Mouse (Mus musculus) urinary bladder, postnatal 36 days (tissue): ENCODE measurements at regions not wholly inside any gene's neighbourhood (a gene's known extent, or its start where the extent isn't known, plus 50 kb on each side); places are given as distances from the start of the nearest gene placed in this dataset.

Source experiments
- DNase-seq, 2 experiments: peaks; one replicate each; pipeline ENCODE4 v3.0.0; 2022; ENCODE audit warnings: low spot score in 2 of 2, mixed read lengths in 1 of 2

DNA sequence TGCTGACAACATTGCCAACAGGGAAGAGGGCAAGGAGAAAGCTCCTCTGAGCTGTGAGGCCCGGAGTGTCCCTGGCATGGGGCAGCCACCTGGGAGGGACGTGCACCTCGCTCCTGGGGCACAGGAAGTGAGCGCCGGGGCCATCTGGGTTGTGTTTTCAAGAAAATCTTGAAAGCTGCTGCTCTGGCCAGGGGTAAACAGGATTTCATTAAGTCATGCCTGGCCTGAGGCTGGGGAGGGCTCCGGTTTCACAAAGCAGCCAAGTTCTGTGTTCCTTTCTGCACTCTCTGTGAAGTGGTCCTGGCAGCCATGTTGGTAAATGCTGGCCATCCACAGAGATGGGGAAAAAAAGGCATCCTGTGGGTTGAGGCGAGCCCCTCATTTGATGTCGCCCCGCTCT, 406.8 kb upstream of the Zmiz1 start:
- no peak for DNase-seq

DNA sequence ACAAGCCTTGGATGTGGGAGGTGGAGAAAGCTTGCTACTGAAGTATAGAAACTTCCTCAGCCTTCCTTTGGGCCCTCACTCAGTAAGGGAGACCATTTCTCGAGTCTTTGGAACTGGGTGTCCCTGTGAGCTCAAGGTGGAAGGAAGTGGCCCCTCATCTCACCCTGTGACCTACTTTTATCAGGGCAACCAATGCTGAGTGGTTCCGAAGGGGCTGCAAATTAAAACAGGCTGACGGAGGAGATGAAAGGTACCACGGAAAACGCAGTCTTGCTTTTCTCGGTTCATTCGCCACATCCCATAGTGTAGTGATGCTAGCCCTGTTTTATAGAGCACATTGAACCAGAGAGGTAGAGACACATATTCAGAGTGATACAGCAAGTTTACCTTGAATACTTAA, 399.6 kb upstream of the Zmiz1 start:
- no peak for DNase-seq

DNA sequence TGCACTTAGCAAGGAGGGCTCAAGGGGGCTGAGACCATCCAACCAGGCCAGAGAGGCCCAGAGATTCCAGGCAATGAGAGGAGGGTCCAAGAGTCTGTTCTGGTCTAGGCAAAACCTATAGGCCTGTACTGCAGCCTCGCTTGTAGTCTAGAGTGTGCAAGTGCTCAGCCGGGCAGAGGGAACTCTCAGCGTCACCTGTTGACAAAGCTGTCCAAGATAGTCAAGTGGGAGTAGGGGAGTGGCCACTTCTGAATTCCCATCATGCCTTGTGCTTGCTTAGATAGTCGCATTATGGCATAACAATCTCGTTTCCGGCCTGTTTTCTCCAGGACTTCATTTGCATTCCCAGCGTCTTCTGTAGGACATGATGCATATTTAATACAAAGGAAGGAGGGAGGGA, 398.7 kb upstream of the Zmiz1 start:
- no peak for DNase-seq

DNA sequence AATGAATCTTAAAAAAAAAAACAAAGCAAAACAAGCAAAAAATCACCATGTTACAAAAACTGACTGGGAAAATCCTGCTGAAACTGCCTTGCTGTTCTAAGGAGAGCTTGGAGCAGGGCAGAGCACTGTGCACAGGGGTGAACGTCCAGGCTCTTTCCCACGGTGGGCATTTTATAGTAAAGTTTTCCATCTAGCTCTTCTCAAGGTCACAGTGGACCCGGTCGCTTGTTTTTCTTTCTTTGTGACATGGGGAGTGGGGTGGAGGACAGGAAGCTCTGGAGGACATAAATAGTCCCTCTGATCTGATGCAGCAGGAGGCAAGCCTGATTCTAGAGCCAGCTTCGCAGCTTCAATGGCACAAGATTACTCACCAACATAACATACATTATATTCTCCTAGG, 395.9 kb upstream of the Zmiz1 start:
- DNase-seq, result no peak

DNA sequence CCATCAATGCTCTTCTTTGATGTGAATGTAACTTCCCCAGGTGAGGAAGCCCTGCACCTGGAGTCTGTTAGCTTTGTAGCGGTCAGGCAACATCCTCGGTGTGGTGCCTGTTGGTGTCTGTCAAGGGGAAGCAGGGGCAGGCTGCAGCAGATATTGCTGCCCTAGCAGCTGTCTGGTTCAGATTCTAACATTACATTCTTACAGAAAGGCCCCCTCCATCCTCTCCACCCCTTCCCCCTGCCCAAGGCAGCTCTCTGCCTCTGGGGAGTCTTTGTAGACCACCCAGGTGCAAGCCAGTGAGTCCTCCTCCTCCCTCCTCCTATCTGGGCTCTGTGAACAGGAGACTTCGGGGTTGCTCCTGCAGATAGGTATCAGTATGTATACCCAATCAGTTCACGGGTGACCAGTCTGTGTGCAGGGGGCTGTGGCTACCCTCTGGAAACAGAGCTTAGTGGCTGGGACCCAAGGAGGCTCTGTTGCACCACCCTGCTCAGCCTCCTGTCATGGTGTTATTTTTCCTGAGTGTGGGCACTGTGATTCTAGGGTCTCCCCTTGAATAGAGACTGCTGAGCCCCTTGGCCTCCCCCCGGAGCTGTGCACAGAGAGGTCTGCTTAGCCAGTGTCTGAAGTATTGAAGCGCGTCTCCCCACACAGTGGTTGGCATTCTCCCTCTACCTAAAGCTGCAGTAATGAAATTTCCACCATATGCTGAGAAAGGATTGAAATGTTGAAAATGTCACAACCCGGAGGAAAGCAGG, 394.6 kb upstream of the Zmiz1 start:
- no peak for DNase-seq

DNA sequence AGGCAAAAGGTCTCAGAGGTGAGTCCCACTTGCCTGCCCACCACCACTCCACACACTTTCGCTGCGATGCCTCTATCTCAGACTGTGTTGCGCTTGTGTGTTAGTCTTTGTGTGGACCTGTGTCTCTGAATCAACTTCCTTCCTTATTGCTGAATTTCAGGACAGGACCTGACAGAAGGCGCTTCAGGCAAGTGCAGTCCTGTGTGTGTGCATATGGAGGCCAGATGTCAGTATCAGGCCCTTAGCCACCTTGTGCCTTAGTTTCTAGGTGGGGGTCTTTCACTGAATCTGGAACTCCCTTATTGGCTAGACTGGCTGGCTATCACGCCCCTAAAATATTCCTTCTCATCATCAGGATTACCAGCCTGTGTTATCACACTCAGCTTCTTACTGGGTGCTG, 391.6 kb upstream of the Zmiz1 start:
- DNase-seq, result no peak

DNA sequence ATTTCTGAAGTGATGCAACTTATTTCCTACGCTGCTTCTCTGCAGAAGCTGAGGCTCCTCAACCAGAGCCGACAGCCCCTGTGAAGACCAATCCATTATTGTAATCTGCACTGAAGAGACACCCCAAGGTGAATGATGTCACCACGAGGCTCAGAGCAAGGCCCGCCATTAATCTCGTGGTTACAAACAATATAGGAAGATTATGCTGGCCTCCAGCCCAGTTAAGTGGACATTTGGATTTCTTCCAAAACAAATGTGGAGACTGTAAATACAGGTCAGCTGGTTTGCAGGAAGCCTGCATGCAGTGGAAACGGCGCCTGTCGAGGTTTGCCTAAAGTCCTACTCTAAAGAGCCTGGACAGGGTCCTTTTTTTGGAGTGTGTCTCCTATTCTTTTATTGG, 390.6 kb upstream of the Zmiz1 start:
- DNase-seq, result peak; percentile 7 to 24

DNA sequence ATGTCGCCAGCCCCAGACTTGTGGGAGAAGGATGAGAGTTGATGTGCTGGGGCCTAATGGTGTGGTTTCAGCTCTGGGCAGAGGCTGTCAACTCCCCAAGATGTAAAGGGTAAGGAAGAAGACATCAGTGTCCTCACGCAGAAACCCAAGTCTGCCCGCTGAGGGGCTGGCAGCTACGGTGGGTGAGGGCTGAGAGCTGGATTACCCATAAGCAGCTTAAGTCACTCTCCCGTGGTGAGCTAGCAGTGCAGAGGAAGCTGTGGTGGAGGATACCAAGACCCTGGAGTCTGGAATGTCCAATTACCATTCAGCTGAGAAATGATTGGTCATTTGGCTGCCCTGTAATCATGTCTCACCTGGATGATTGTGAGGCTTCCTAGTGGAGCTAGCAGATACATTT, 385.8 kb upstream of the Zmiz1 start:
- no peak for DNase-seq

DNA sequence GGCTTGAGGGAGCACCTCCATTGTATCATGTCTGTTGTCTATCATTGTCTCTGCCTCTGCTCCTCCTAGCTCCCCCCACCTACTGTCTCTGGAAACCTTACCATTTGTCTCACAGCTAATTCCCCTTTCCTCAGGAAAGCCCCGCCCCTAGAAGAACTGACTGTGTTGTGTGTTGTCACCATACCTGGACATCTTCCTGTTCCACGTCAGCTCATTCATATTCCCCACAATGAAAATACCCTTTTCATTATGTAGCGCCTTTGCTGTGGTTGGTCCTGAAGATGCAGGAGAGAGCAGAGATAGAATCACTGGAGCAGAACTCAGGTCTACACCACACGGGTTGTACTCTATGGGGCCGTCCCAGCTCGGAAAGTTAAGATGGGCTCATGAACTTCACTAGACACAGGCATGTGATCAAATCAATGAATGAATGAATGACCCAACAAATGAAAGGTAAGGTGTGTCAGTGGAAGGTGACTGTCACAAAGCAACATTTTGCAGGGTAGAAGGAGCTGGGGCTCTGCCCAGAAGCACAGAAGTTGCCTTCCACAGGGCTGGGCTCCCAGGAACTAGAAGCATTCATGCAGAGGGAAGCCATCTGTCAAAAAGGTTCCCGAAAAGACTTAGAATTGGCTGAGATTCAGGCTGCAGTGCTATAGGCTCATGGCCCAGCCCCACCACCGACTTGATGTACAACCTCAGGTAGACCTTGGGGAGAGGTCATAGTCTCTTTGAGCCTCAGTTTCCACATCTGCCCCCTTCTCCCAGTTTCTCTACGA, 384.8 kb upstream of the Zmiz1 start:
- DNase-seq, result no peak

DNA sequence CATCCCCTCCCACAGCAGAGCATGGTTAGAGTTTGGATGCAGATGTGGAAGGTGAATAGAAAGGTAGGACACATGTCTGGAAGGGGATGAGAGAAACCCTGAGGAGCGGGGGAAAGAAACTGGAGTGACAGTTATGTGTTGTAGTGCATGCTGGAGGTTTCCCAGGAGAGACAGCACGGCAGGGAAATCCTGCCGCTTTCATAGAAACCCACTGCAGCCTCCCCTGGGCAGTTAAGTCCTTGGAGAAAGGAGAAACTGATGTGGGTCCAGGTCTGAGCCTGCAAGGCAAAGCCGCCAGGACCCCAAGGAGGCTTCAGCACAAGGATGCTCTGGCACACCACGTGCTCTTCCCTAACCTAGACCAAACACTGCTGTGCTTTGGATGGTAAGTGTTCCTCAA, 384.1 kb upstream of the Zmiz1 start:
- no peak for DNase-seq

DNA sequence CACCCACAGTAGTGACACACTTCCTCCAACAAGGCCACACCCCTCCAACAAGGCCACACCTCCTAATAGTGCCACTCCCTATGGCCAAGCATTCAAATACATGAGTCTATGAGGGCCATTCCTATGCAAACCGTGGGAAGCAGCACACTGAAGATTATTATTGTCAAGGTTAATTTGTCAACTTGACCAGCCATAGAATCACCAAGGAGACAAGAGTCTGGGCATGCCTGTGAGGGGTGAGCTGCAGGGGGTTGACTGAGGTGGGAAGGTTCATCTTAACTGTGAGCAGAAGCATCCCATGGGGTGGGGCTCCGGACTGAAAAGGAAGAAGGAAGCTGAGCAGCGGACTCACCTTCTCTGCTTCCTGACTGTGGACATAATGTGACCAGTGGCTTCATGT, 378.6 kb upstream of the Zmiz1 start:
- no peak for DNase-seq

DNA sequence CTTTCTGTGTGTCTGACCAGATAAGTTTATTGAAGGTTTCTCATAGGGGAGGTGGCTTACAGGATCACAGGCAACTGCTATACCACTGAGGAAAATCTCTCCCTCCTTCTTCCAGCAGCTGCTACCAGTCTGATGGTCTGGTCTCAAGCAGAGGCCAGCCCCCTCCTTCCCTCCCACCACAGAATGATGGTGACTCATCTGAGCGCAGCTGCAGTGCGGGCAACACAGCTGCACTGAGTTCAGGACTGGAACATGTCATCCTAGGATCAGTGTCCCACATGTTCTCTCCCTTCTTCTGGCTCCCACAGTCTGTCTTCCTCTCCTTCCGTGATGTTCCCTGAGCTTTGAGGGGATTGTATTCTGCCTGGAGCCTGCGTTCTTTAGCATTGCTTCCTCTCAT, 375.1 kb upstream of the Zmiz1 start:
- DNase-seq, result no peak

DNA sequence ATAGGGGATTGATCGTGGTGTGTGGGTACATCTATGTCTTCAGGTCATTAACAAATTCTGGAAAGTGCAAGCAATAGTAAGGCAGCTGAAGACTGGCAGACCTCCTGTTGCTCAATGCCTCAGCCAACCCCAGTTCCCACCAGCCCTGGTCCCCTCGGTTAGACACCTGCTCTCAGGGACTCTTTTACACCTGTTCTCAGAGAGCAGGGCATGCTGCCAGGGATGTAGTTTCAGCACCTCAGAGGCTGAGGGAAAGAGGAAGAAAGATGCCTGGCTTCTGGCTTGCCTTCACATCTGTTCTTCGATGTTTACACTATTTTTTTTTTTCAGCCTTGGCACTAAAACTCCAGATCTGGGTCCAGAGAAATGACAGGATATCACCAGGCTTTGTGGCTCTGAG, 362.2 kb upstream of the Zmiz1 start:
- no peak for DNase-seq

DNA sequence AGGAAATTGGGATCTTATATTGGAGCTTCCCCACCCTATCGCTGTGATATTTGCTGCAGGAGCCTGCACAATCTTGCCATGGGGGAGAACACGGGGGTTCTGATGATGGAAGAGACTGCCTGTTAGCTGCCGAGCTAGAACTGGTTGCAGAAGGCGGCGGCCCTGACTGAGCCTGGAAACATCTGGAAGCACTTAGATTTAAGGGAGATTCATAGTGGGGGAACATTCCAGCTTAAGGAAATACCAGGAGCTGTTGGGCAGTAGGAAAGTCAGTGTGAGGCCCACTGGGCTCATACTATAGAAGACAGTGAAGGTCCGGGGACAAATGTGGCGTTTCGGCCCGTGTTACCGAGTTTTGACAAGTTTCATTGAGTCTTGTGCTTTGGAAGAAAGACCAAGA, 353.6 kb upstream of the Zmiz1 start:
- DNase-seq, result no peak

DNA sequence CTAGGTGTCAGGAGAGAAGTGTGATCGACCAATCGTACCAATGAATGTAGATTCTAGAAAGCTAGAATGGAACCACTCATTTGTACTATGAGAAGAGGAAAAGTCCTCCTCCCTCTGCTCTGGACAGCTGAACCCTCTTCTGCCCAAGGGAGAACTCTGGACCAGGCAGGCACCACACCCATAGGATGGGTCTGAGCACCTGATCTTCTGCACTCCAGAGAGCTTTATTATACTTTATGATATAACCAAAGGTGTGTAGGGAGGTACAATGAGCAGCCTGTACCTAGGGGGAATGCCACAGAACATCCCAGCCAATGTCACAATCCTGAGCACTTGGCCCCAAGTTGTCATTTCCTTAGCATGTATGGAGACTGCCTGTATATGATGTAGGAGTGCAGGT, 352.5 kb upstream of the Zmiz1 start:
- no peak for DNase-seq

DNA sequence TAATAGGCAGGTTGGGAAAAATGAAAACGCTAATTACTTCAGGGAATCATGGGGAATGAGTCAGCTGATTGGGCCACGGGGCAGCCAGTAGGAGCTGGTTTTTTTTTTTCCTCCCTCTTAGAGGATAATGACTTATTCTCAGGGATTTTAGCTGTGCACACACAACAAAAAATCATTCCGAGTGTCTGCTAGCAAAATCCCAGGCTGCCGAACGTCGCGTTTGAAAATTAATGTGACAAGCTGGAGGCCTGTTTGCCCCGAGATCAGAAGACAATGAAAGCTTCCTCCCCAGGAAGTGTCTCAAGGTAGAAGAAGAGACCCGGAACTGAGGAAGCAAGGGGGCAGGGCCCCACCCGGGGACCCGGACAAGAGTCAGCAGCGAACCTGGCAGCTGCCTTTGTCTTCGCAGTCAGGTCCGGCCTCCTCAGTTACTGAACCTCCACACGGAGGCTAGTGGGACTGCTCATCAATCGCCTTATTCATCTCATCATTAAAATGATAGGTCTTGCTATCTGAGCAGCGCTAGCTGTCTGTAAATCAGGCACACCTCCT, 350.8 kb upstream of the Zmiz1 start:
- no peak for DNase-seq

DNA sequence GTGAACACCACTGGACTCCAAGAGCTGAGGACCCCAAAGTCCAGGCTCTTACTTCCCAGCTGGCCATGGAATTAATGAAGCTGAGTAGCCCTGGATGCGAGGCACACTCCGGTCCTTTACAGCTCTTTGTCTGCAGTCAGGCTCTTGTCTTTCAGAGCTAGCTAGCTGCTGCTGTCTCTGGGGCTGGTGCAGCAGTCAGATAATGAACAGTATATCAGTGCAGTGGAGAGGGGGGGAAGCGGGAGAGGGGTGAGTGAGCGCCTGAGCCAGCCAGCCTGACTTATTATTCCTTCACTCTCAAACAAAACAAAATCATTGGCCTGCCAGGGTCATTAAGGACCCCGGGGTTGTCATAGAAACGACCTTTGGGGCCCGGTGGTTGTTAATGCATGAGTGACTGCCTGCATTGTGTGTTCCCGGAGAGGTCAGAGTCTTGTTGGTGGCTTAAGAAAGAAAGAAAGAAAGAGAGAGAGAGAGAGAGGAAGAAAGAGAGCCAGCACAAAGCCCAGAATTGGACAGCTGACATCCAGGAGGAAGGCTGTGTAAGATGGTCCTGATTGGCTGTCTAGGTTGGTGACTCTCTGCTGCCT, 350.2 kb upstream of the Zmiz1 start:
- DNase-seq, result no peak

DNA sequence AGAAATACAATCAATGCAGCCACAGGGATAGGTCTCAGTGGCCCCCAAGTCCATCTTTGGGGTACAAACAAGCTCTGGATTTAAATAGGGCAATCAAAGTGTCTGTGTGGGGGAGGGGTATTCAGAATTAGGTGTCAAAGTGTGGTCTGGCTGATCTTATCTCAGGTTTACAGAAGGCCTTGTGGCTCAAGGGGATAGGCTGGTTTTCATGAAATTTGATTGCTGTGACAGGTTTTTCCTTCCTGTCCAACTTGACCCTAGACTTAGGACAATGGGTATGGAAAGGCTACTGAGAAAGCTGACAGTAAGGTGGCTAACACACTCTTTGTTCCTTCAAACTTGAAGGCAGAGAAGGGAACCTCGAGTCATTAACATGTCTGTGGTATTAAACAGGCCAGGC, 349.3 kb upstream of the Zmiz1 start:
- DNase-seq, result no peak

DNA sequence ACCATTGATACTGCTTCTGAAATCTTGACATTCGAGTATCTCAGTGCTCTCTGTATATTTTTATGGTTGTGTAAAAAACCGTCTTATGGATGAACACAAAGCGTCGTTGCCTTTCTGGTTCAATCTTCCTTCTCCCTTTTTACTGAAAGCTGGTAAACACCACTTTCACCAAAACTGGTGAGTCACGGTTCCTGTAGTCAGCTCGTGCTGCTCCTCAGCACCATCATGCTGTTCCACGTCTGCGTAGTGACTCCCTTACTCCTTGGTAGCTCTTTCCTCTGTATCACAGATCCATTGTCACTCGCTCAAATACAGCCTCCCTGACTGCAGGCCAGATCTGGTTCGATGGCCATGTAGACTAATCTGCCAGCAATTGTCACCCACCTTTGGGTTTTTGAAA, 346.2 kb upstream of the Zmiz1 start:
- DNase-seq, result no peak

DNA sequence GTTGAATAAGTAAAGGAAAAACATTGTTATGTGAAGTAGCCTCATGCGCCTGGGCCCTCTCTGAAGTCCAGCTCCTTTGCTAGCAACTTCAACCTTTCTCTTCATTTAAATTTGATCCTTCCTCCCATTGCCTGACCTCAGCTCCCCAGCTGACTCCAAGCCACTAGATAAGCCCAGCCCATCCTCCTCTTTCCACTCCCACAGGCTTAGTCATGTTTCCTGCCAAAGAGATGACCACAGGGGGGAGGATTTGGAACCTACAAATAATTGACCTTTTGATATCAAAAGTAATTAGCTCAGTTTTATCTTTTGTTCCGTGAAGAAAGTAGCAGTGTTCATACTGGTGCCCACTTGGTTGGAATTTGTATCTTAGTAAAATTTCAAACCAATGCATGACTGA, 345.7 kb upstream of the Zmiz1 start:
- DNase-seq, result peak in 1 of 2 experiments; percentile 19

DNA sequence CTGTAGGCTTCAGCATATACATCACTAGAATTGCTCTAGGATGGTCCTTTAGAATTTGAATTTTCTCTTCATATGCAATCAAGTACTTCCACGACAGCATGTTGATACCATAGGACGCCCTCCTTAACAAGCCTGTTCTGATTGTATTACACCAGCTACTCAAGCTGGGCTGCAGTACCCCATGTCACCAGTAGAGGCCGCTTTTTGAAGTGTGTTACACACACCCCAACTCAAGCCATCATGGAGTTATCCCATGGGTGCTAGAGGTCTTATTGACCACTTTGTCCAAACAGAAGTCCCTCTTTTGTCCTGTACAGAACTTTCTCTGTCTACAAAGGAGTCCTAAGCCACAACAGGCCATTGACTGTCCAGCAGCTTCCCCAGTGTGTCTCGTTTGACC, 342.6 kb upstream of the Zmiz1 start:
- DNase-seq, result peak; percentile 66 to 72

DNA sequence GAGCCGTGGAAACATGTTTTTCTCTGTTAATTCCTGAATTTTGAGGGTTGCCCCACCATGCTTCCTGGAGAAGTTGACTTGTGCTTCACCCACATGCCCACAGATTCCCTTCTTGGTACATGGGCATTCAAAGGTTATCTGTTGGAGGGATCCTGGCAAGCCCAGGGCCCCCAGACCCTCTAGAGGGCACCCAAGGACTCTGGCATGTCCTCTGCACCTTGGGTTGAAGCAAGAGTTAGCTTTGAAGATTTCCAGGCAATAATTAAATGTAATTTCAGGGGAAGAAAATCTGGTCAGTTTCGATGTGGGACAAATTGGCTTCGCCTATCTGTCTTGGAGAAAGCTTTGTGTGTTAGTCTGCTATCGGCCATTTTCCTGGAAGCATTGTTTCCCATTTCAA, 339.0 kb upstream of the Zmiz1 start:
- DNase-seq, result no peak

DNA sequence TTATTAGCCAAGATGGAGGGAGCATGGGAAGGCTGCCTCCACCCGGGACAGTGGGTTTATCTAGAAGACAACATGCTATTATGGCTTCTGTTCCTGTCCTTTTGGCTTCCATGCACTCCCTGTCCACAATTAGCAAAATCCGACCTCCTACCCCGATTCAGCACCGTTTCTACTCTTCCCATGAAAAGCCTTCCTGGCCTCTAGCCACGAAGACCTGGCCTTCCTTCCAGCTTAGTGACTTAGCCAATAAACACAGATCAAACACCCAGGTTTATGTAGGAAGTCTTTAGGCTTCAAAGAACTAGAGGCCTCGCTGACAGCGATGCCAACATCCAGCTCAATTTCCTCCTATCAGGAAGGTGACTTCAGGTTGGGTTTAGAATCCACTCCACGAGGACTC, 338.5 kb upstream of the Zmiz1 start:
- DNase-seq, result no peak
